Mouse (Mus musculus): ENCODE data around the gene Trpc1. TPM values are rescaled to one million over a fixed set of nuclear protein-coding genes. Genes with fewer than 3 reads are reported as not detected.

Trpc1 gene
- polyA plus RNA-seq, 1 experiment from 2014 or later, result 4.0 TPM

- WGBS, result 50% methylated on average over 3 of the region's 3 CpGs
- no peaks in the 10 kb centered on the region for H3K9me3 ChIP-seq (ENCODE audit: control insufficient read depth, low read length)
- ATAC-seq (ENCODE audit: low read depth), result no peak
Observed at GRCm38 (mm10) chr9:95688064-95688463, 62.1 kb downstream of the Trpc1 start.

GRCm38 (mm10) chr9:95685660-95686440, 64.3 kb downstream of the Trpc1 start:
- H3K27me3 ChIP-seq (ENCODE audit: control insufficient read depth, insufficient read depth, low read depth, low read length), result no peaks in the 10 kb centered on the region
- no peak overlapping the region for H3K27ac ChIP-seq (ENCODE audit: low read length)
- no peaks in the 10 kb centered on the region for H3K9me3 ChIP-seq (ENCODE audit: control insufficient read depth, low read length)
- H3K4me1 ChIP-seq (replicated peaks; ENCODE audit: control insufficient read depth, insufficient read depth, low read length), result no peaks in the 10 kb centered on the region
- no peak overlapping the region for H3K4me2 ChIP-seq (ENCODE audit: low read depth, low read length)
- no peaks in the 10 kb centered on the region for H3K36me3 ChIP-seq (ENCODE audit: control insufficient read depth, insufficient read depth, low read length)
- ATAC-seq (ENCODE audit: low read depth), result no peak
- H3K4me3 ChIP-seq (ENCODE audit: low read length), result no peak overlapping the region
- H3K9ac ChIP-seq (ENCODE audit: low read length), result no peak overlapping the region
- WGBS, result 73% methylated on average over 11 of the region's 11 CpGs

More at GRCm38 (mm10) chr9:95688064-95688463, 62.1 kb downstream of the Trpc1 start:
- no peaks in the 10 kb centered on the region for H3K4me1 ChIP-seq (replicated peaks; ENCODE audit: control insufficient read depth, insufficient read depth, low read length)
- H3K36me3 ChIP-seq (ENCODE audit: control insufficient read depth, insufficient read depth, low read length), result no peaks in the 10 kb centered on the region
- H3K4me3 ChIP-seq (ENCODE audit: low read length), result no peak overlapping the region
- H3K27me3 ChIP-seq (ENCODE audit: control insufficient read depth, insufficient read depth, low read depth, low read length), result no peaks in the 10 kb centered on the region
- H3K9ac ChIP-seq (ENCODE audit: low read length), result no peak overlapping the region
- H3K27ac ChIP-seq (ENCODE audit: low read length), result no peak overlapping the region
- no peak overlapping the region for H3K4me2 ChIP-seq (ENCODE audit: low read depth, low read length)

- Histone ChIP-seq H3K27ac (ENCODE audit: low read length) (no peak overlapping the region), H3K36me3 (ENCODE audit: control insufficient read depth, insufficient read depth, low read length) (no peaks in the 10 kb centered on the region), H3K4me3 (ENCODE audit: low read length) (no peak overlapping the region), H3K27me3 (ENCODE audit: control insufficient read depth, insufficient read depth, low read depth, low read length) (no peaks in the 10 kb centered on the region), H3K4me1 (replicated peaks; ENCODE audit: control insufficient read depth, insufficient read depth, low read length) (peaks cover 8% of the 10 kb centered on the region; the same call in 1 of the 2 replicates), H3K4me2 (ENCODE audit: low read depth, low read length) (no peak overlapping the region), H3K9ac (ENCODE audit: low read length) (no peak overlapping the region), H3K9me3 (ENCODE audit: control insufficient read depth, low read length) (no peaks in the 10 kb centered on the region)
- ATAC-seq (ENCODE audit: low read depth), result no peak
- 87% methylated on average over 11 of the region's 11 CpGs for WGBS
Observed at GRCm38 (mm10) chr9:95680691-95681090, 69.5 kb downstream of the Trpc1 start.

- no peaks in the 10 kb centered on the region for H3K9me3 ChIP-seq (ENCODE audit: control insufficient read depth, low read length)
- H3K4me3 ChIP-seq (ENCODE audit: low read length), result no peak overlapping the region
- peak overlapping the region; percentile 3; the same call in 1 of the 2 replicates for H3K4me2 ChIP-seq (ENCODE audit: low read depth, low read length)
- no peaks in the 10 kb centered on the region for H3K27me3 ChIP-seq (ENCODE audit: control insufficient read depth, insufficient read depth, low read depth, low read length)
- H3K4me1 ChIP-seq (replicated peaks; ENCODE audit: control insufficient read depth, insufficient read depth, low read length), result peaks cover 14% of the 10 kb centered on the region; the same call in 1 of the 2 replicates
- no peak overlapping the region; the same call in 1 of the 2 replicates for H3K27ac ChIP-seq (ENCODE audit: low read length)
- no peak for ATAC-seq (ENCODE audit: low read depth)
- H3K36me3 ChIP-seq (ENCODE audit: control insufficient read depth, insufficient read depth, low read length), result no peaks in the 10 kb centered on the region
- 33% methylated on average over 7 of the region's 7 CpGs for WGBS
- H3K9ac ChIP-seq (ENCODE audit: low read length), result no peak overlapping the region
Observed at GRCm38 (mm10) chr9:95679966-95680365, 70.2 kb downstream of the Trpc1 start.

GRCm38 (mm10) chr9:95676021-95676420, 74.2 kb downstream of the Trpc1 start:
- H3K4me3 ChIP-seq (ENCODE audit: low read length), result no peak overlapping the region
- 0 out of 2 replicates have a peak, but pooled peaks cover 2% of the 10 kb centered on the region for H3K9me3 ChIP-seq (ENCODE audit: control insufficient read depth, low read length)
- H3K4me1 ChIP-seq (replicated peaks; ENCODE audit: control insufficient read depth, insufficient read depth, low read length), result peaks cover 19% of the 10 kb centered on the region; the same call in 1 of the 2 replicates
- 96% methylated on average over 4 of the region's 4 CpGs for WGBS
- no peak overlapping the region for H3K9ac ChIP-seq (ENCODE audit: low read length)
- no peaks in the 10 kb centered on the region for H3K27me3 ChIP-seq (ENCODE audit: control insufficient read depth, insufficient read depth, low read depth, low read length)
- H3K36me3 ChIP-seq (ENCODE audit: control insufficient read depth, insufficient read depth, low read length), result no peaks in the 10 kb centered on the region
- H3K27ac ChIP-seq (ENCODE audit: low read length), result peak overlapping the region; percentile 91; the same call in 1 of the 2 replicates
- H3K4me2 ChIP-seq (ENCODE audit: low read depth, low read length), result no peak overlapping the region
- no peak for ATAC-seq (ENCODE audit: low read depth)

GRCm38 (mm10) chr9:95675064-95675699, 75.0 kb downstream of the Trpc1 start:
- H3K27ac ChIP-seq (ENCODE audit: low read length), result peak overlapping the region; percentile 91
- ATAC-seq (ENCODE audit: low read depth), result peak; percentile 89
- H3K9me3 ChIP-seq (ENCODE audit: control insufficient read depth, low read length), result 0 out of 2 replicates have a peak, but pooled peaks cover 2% of the 10 kb centered on the region
- no peaks in the 10 kb centered on the region for H3K27me3 ChIP-seq (ENCODE audit: control insufficient read depth, insufficient read depth, low read depth, low read length)
- no peak overlapping the region for H3K4me3 ChIP-seq (ENCODE audit: low read length)
- 29% methylated on average over 9 of the region's 9 CpGs for WGBS
- H3K36me3 ChIP-seq (ENCODE audit: control insufficient read depth, insufficient read depth, low read length), result no peaks in the 10 kb centered on the region
- H3K9ac ChIP-seq (ENCODE audit: low read length), result no peak overlapping the region
- H3K4me2 ChIP-seq (ENCODE audit: low read depth, low read length), result peak overlapping the region; percentile 41
- H3K4me1 ChIP-seq (replicated peaks; ENCODE audit: control insufficient read depth, insufficient read depth, low read length), result peaks cover 16% of the 10 kb centered on the region; the same call in 1 of the 2 replicates

GRCm38 (mm10) chr9:95672760-95673159, 77.4 kb downstream of the Trpc1 start:
- no peak for ATAC-seq (ENCODE audit: low read depth)
- 76% methylated on average over 6 of the region's 6 CpGs for WGBS
- no peak overlapping the region for H3K27ac ChIP-seq (ENCODE audit: low read length)
- 0 out of 2 replicates have a peak, but pooled peaks cover 2% of the 10 kb centered on the region for H3K9me3 ChIP-seq (ENCODE audit: control insufficient read depth, low read length)
- no peak overlapping the region for H3K9ac ChIP-seq (ENCODE audit: low read length)
- H3K27me3 ChIP-seq (ENCODE audit: control insufficient read depth, insufficient read depth, low read depth, low read length), result no peaks in the 10 kb centered on the region
- peaks cover 16% of the 10 kb centered on the region for H3K4me1 ChIP-seq (replicated peaks; ENCODE audit: control insufficient read depth, insufficient read depth, low read length)
- no peak overlapping the region for H3K4me3 ChIP-seq (ENCODE audit: low read length)
- no peaks in the 10 kb centered on the region for H3K36me3 ChIP-seq (ENCODE audit: control insufficient read depth, insufficient read depth, low read length)
- H3K4me2 ChIP-seq (ENCODE audit: low read depth, low read length), result no peak overlapping the region

- ATAC-seq (ENCODE audit: low read depth), result no peak
- Histone ChIP-seq H3K4me1 (replicated peaks; ENCODE audit: control insufficient read depth, insufficient read depth, low read length) (peaks cover 16% of the 10 kb centered on the region), H3K4me2 (ENCODE audit: low read depth, low read length) (no peak overlapping the region), H3K9ac (ENCODE audit: low read length) (no peak overlapping the region), H3K4me3 (ENCODE audit: low read length) (no peak overlapping the region), H3K36me3 (ENCODE audit: control insufficient read depth, insufficient read depth, low read length) (no peaks in the 10 kb centered on the region), H3K27ac (ENCODE audit: low read length) (no peak overlapping the region), H3K27me3 (ENCODE audit: control insufficient read depth, insufficient read depth, low read depth, low read length) (no peaks in the 10 kb centered on the region), H3K9me3 (ENCODE audit: control insufficient read depth, low read length) (0 out of 2 replicates have a peak, but pooled peaks cover 2% of the 10 kb centered on the region)
- 94% methylated on average over 3 of the region's 3 CpGs for WGBS
Observed at GRCm38 (mm10) chr9:95672331-95672730, 77.8 kb downstream of the Trpc1 start.

GRCm38 (mm10) chr9:95668306-95668705, 81.9 kb downstream of the Trpc1 start:
- Histone ChIP-seq H3K27me3 (ENCODE audit: control insufficient read depth, insufficient read depth, low read depth, low read length) (no peaks in the 10 kb centered on the region), H3K4me1 (replicated peaks; ENCODE audit: control insufficient read depth, insufficient read depth, low read length) (peaks cover 18% of the 10 kb centered on the region), H3K9ac (ENCODE audit: low read length) (no peak overlapping the region), H3K36me3 (ENCODE audit: control insufficient read depth, insufficient read depth, low read length) (no peaks in the 10 kb centered on the region), H3K27ac (ENCODE audit: low read length) (no peak overlapping the region), H3K4me2 (ENCODE audit: low read depth, low read length) (no peak overlapping the region), H3K4me3 (ENCODE audit: low read length) (no peak overlapping the region), H3K9me3 (ENCODE audit: control insufficient read depth, low read length) (0 out of 2 replicates have a peak, but pooled peaks cover 6% of the 10 kb centered on the region)
- no peak for ATAC-seq (ENCODE audit: low read depth)
- WGBS, result 66% methylated on average over 5 of the region's 5 CpGs
